Mouse (Mus musculus) liver, embryonic 12.5 days (tissue): ENCODE results near the gene Gpr155. TPM values are rescaled to one million over a fixed set of nuclear protein-coding genes. Genes with fewer than 3 reads are reported as not detected.

Experiments
- ATAC-seq: fragments of 200-750 bp; cut with Nextera tagmentation; 2 replicates; pipeline ENCODE4 v1.8.0; 2017; ENCODE audit warnings: moderate number of reproducible peaks, mild to moderate bottlenecking, moderate library complexity
- H3K27ac ChIP-seq: fragments of 300-500 bp; sonication (generic); 2 replicates; pipeline ENCODE4 v1.5.1; 2016; ENCODE audit warnings: mild to moderate bottlenecking
- H3K27me3 ChIP-seq: fragments of 300-500 bp; sonication (generic); replicated peaks from 2 replicates; pipeline ENCODE4 v1.6.1; 2016; ENCODE audit warnings: mild to moderate bottlenecking, moderate library complexity
- H3K36me3 ChIP-seq: fragments of 300-500 bp; sonication (generic); 2 replicates; pipeline ENCODE4 v1.6.1; 2016; ENCODE audit warnings: mild to moderate bottlenecking, moderate library complexity
- H3K4me1 ChIP-seq: fragments of 300-500 bp; sonication (generic); 2 replicates; pipeline ENCODE4 v1.6.1; 2016
- H3K4me2 ChIP-seq: fragments of 300-500 bp; sonication (generic); 2 replicates; pipeline ENCODE4 v1.6.1; 2016; ENCODE audit warnings: mild to moderate bottlenecking, moderate library complexity
- H3K4me3 ChIP-seq: fragments of 300-500 bp; sonication (generic); 2 replicates; pipeline ENCODE4 v1.5.1; 2016; ENCODE audit warnings: mild to moderate bottlenecking, moderate library complexity
- H3K9ac ChIP-seq: fragments of 300-500 bp; sonication (generic); 2 replicates; pipeline ENCODE4 v1.6.1; 2016; ENCODE audit warnings: mild to moderate bottlenecking, moderate library complexity
- H3K9me3 ChIP-seq: fragments of 300-500 bp; sonication (generic); replicated peaks from 2 replicates; pipeline ENCODE4 v1.6.1; 2016; ENCODE audit warnings: mild to moderate bottlenecking, moderate library complexity
- WGBS: fragments of 180-500 bp; shearing (Covaris S2); methylation state at CpG from one replicate; pipeline ENCODE4 v1.1.7; 2016; ENCODE audit not compliant: insufficient replicate concordance; 5-methylcytosine and 5-hydroxymethylcytosine counted together
- polyA plus RNA-seq: library from polyadenylated mRNA; unstranded; fragments of >200 nt; fragmentation: Nextera tagmentation; extraction: Ambion mirVana; gene quantifications from 2 replicates; pipeline ENCODE4 v1.2.1, GENCODE M21; 2016

Gpr155 gene
- polyA plus RNA-seq, 1 experiment from 2014 or later = 9.2 TPM

DNA sequence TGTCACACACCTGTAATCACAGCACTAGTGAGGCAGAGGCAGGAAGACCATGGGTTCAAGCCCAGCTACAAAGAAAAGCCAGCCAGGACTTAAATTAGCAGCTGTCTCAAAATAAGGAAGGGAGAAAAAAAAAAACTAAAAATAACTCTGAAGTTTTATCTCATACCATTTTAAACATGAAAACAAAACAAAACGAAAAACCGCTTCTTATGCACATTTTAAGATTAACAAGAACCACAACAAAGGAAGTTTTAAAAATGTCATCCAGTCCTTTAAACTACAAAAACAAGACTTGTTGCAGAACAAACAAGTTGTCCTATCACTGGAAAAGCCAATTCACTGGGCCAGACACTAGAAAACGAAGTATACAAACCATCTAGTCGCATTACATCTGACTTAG, 1.2 kb downstream of the Gpr155 start:
- Histone ChIP-seq H3K4me2 (peak overlapping the region; percentile 99), H3K4me1 (peaks cover 28% of the 10 kb centered on the region), H3K9ac (peak overlapping the region; percentile 84), H3K27ac (peak overlapping the region; percentile 86), H3K27me3 (0 out of 2 replicates have a peak, but pooled peaks cover 3% of the 10 kb centered on the region), H3K36me3 (peaks cover 14% of the 10 kb centered on the region), H3K9me3 (no peaks in the 10 kb centered on the region), H3K4me3 (peak overlapping the region; percentile 81)
- WGBS = 69% methylated on average over 4 of the region's 4 CpGs
- no peak for ATAC-seq

DNA sequence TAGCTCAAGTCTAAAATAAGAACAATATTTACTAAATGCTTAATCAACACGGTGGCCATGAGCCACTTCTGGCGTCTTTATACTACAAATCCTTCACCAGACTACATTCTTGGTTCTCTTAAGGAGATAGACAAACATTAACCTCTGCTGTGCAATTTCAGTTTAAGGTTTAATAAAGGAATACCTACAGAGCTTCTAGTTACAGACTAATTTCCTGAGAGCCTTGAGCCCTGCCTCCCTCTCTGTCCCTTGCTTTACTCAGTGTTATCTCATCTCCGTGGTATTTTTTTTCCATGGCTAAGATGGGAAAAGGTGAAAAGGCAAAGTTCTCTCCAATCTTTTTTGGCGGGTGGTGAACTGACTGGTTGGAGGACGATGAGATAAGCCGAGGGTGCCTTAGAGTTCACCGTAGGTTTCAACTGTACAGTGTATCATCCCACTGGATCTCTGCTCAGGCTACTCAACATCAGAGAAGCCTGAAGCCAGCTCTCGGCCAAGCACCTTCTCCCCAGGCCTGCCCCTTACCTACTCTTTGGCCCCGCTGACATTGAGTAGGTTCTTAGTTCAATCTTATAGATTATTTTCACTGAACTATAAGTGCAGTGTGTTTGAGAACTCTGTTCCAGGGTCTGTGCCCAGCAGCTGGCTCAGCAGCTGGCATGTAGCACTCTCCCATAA, 5.9 kb downstream of the Gpr155 start:
- WGBS = 63% methylated on average over 9 of the region's 9 CpGs
- Histone ChIP-seq H3K9me3 (no peaks in the 10 kb centered on the region), H3K27ac (no peak overlapping the region), H3K4me3 (no peak overlapping the region), H3K36me3 (peaks cover 21% of the 10 kb centered on the region), H3K27me3 (no peaks in the 10 kb centered on the region; the same call in 1 of the 2 replicates), H3K4me2 (no peak overlapping the region), H3K9ac (no peak overlapping the region), H3K4me1 (peaks cover 18% of the 10 kb centered on the region)
- no peak for ATAC-seq

DNA sequence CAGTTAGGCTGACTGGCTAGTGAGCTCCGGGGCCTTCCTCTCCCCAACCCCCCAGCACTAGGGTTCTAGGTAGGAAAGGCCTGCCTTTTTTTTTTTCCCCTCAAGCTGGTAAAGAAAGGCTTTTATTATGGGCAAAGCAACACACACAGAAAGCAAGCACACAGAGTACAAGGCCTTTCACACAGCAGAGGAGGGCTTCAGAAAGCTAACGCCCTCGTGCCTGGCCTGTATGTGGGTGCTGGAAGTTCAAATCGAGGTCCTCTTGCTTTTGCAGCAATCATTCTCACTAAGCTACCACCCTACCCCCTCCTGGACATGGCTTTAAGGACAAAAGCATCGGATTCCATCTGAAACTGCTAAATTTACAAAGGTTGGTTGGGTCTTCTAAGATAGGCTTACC, 6.7 kb downstream of the Gpr155 start:
- peaks cover 10% of the 10 kb centered on the region for H3K4me1 ChIP-seq
- H3K9me3 ChIP-seq = no peaks in the 10 kb centered on the region
- no peak for ATAC-seq
- H3K4me3 ChIP-seq = no peak overlapping the region
- peaks cover 21% of the 10 kb centered on the region for H3K36me3 ChIP-seq
- no peak overlapping the region for H3K27ac ChIP-seq
- H3K4me2 ChIP-seq = no peak overlapping the region
- WGBS = 78% methylated on average over 5 of the region's 5 CpGs
- H3K27me3 ChIP-seq = no peaks in the 10 kb centered on the region; the same call in 1 of the 2 replicates
- no peak overlapping the region for H3K9ac ChIP-seq

DNA sequence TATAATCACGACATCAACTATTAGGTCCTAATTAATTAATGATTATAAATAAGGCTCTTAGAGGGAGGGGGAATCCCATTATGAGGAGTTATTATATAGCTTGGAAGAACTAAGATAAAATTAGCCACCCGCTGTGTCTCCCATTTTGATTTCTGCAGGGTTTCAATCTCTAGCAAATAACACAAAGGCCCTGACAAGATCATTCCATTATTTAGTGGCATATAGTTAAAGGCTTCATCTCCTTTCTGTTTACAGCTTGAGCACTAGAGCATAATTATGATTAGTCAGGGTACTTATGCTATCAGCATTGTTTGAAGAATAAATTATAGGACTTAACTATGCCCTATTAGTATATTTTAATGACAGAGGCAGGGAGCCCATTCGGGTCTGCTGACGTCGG, 8.0 kb downstream of the Gpr155 start:
- Histone ChIP-seq H3K4me3 (no peak overlapping the region), H3K27ac (no peak overlapping the region), H3K27me3 (no peaks in the 10 kb centered on the region; the same call in 1 of the 2 replicates), H3K36me3 (peaks cover 21% of the 10 kb centered on the region), H3K9ac (no peak overlapping the region), H3K9me3 (no peaks in the 10 kb centered on the region), H3K4me2 (no peak overlapping the region), H3K4me1 (no peaks in the 10 kb centered on the region)
- WGBS = 87% methylated on average over 5 of the region's 5 CpGs
- no peak for ATAC-seq

DNA sequence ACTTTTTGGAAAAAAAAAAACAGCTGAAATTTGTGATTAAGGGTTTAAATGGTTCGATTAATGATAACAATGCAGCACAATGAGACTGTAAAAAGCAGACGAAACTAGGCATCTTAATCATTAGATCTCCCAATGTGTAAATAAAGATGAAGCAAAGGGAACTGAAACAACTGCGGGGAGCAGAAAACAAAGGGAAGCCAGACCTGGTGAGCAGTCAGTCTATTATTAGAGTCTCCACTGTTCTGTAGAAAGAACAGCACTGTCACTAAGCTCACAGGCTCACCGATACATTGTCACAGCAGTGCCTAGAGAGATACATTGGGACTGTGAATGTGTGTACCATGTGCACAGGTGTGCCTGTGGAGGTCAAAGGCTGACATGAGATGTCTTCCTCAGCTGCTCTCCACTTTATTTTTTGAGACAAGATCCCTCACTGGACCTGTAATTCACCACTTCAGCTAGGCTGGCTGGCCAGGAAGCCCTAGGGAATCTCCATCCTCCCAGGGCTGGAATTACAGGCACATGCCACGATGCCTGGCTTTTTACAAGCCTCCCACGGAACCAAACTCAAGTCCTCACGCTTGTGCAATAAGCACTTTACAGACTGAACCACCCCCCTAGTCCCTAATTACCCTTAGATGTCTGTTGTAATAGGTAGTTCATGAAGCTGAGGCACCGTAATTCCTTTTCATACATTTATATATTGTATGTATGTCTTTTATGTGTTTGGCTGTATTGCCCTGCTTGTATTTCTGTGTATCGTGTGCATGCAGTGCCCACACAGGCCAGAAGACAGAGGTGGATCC, 14.6 kb downstream of the Gpr155 start:
- Histone ChIP-seq H3K9ac (no peak overlapping the region), H3K4me2 (no peak overlapping the region), H3K4me1 (no peaks in the 10 kb centered on the region), H3K27me3 (no peaks in the 10 kb centered on the region; the same call in 1 of the 2 replicates), H3K9me3 (no peaks in the 10 kb centered on the region), H3K4me3 (no peak overlapping the region), H3K36me3 (peaks cover 6% of the 10 kb centered on the region), H3K27ac (no peak overlapping the region)
- WGBS = 73% methylated on average over 9 of the region's 9 CpGs
- no peak for ATAC-seq

DNA sequence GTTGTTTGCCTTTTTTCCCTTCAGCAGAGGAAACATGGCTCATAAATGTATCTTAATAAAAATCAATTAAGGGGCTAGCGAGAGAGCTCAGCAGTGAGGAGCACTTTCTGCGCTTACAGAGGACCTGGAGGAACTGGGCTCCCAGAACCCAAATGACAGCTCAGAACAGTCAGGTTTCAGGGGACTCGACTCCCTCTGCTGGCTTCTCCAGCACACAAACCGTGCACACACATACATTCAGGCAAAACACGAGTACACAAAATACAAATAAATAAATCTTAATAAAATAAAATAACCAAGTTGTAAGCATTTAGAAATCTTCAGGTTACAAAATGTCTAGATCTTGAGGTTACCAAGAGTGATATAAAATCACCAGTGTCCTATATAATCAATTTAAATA, 22.9 kb downstream of the Gpr155 start:
- 73% methylated on average over 5 of the region's 5 CpGs for WGBS
- H3K9me3 ChIP-seq = no peaks in the 10 kb centered on the region
- H3K27ac ChIP-seq = no peak overlapping the region
- H3K36me3 ChIP-seq = peaks cover 13% of the 10 kb centered on the region
- no peak overlapping the region for H3K9ac ChIP-seq
- H3K4me3 ChIP-seq = no peak overlapping the region
- ATAC-seq = no peak
- H3K4me1 ChIP-seq = peaks cover 27% of the 10 kb centered on the region
- H3K27me3 ChIP-seq = no peaks in the 10 kb centered on the region
- no peak overlapping the region for H3K4me2 ChIP-seq

DNA sequence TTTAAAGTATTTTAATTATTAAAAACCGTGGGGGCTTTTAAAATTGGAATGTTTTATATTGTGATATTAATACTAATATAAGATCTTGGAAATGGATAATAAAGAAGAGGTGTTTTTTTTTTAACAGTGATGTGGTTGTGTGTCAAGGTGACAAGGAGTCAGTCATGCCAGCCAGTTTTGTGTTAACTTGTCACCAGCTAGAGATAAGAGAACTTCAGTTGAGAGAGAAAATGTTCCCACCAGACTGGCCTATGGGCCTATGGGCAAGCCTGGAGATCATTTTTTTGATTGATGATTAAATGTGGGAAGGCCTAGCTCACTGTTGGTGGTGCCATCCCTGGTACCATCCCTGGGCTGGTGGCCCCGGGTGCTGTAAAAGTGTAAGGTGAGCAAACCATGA, 25.8 kb downstream of the Gpr155 start:
- 0 out of 2 replicates have a peak overlapping the region, but pooled peaks have one; percentile 3 for H3K4me2 ChIP-seq
- no peak overlapping the region for H3K4me3 ChIP-seq
- H3K27ac ChIP-seq = peak overlapping the region; percentile 95
- H3K9ac ChIP-seq = 0 out of 2 replicates have a peak overlapping the region, but pooled peaks have one; percentile 12
- H3K27me3 ChIP-seq = no peaks in the 10 kb centered on the region
- peaks cover 13% of the 10 kb centered on the region for H3K36me3 ChIP-seq
- peaks cover 32% of the 10 kb centered on the region for H3K4me1 ChIP-seq
- ATAC-seq = no peak
- H3K9me3 ChIP-seq = no peaks in the 10 kb centered on the region
- 71% methylated on average over 2 of the region's 2 CpGs for WGBS

DNA sequence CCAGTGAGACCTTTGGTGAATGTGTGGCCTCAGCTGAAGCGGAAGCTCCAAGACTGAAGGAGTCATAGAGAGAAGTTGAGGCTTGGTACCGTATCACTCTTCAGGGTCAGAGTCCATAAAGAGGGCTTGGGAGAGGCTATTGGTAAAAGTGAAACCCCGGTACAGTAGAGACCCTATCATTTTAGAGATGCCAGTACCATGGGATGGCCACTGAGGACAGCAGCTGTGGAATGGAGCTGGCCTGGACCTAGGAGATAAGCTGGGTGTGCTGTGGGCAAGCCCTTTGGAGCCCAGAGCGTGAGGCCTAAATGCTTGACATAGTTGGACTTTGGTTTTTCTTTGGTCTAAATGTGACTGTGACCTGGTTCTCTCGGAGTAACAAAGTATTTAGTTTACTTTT, 26.4 kb downstream of the Gpr155 start:
- WGBS = 44% methylated on average over 5 of the region's 5 CpGs
- H3K27me3 ChIP-seq = no peaks in the 10 kb centered on the region
- peak overlapping the region; percentile 95 for H3K27ac ChIP-seq
- peaks cover 13% of the 10 kb centered on the region for H3K36me3 ChIP-seq
- H3K9me3 ChIP-seq = no peaks in the 10 kb centered on the region
- H3K4me1 ChIP-seq = peaks cover 32% of the 10 kb centered on the region
- peak; percentile 100 for ATAC-seq
- peak overlapping the region; percentile 63 for H3K9ac ChIP-seq
- H3K4me2 ChIP-seq = peak overlapping the region; percentile 65
- no peak overlapping the region; the same call in 1 of the 2 replicates for H3K4me3 ChIP-seq

DNA sequence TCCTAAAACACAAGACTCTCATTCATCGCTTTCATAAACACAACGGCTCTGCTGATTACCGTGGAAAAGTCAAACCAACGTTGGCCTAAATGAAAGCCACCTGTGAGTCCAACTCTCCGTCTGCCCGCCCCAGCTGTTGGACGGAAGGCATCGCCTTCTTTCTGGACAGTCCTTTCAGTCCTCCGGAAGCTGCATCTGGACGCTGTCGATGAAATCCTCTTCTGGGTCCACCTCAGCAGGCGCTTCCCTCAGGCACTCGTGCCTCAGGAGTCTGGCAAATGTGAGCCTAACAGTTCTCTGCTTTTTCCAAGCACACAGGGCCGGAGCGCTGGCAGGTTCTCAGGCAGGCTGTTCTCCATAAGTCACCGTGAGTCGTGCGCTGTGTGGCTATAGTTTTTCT, 29.4 kb downstream of the Gpr155 start:
- 0 out of 2 replicates have a peak overlapping the region, but pooled peaks have one; percentile 27 for H3K27ac ChIP-seq
- no peak overlapping the region for H3K4me3 ChIP-seq
- no peaks in the 10 kb centered on the region for H3K9me3 ChIP-seq
- 87% methylated on average over 18 of the region's 18 CpGs for WGBS
- H3K4me1 ChIP-seq = peaks cover 33% of the 10 kb centered on the region
- no peak overlapping the region for H3K9ac ChIP-seq
- no peak for ATAC-seq
- no peak overlapping the region for H3K4me2 ChIP-seq
- H3K36me3 ChIP-seq = peaks cover 16% of the 10 kb centered on the region
- H3K27me3 ChIP-seq = no peaks in the 10 kb centered on the region

DNA sequence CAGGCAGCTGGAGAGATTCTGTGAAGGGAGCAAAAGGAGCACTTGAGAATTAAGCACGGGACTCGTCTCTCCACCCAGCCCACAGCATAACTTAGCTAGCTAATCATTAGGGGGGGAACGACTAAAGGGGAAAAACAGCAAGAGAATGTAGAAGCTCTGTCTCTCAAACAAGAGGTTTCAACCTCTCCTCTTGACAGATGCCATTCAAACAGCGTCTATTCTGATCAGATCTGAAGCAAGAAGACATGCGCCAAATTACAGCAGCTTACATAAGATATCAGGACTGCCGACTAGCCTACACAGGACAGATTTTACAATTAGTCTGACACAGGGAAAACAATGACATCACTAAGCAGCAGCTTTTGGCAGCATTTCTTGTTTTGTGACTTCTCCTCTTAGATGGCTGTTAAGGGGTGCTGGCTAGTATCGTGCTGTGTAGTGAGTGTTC, 34.4 kb downstream of the Gpr155 start:
- 68% methylated on average over 7 of the region's 7 CpGs for WGBS
- no peak for ATAC-seq
- 0 out of 2 replicates have a peak overlapping the region, but pooled peaks have one; percentile 2 for H3K27ac ChIP-seq
- peaks cover 22% of the 10 kb centered on the region for H3K4me1 ChIP-seq
- H3K4me2 ChIP-seq = no peak overlapping the region
- no peak overlapping the region for H3K9ac ChIP-seq
- H3K9me3 ChIP-seq = no peaks in the 10 kb centered on the region
- H3K4me3 ChIP-seq = no peak overlapping the region
- peaks cover 21% of the 10 kb centered on the region for H3K36me3 ChIP-seq
- H3K27me3 ChIP-seq = no peaks in the 10 kb centered on the region

DNA sequence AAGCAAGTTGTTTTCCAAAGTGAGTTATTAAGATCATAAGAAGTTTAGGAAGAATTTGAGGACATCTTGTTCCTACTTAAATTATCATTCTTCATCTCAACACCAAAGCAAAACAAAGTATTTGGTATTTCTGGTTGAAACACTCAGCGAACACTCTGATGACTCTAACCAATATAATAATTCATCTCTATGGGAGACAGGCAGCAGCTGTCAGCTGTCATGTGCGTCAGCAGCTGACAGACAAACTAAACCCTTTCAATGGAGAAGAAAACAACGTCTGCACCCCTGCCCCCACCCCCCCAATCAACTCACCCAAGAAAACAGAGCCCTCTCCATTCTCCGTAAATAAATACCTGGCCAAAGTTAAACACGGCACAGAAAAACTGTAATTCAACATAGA, 34.9 kb downstream of the Gpr155 start:
- no peak overlapping the region for H3K9ac ChIP-seq
- no peak overlapping the region for H3K4me2 ChIP-seq
- 67% methylated on average over 5 of the region's 5 CpGs for WGBS
- H3K36me3 ChIP-seq = peaks cover 17% of the 10 kb centered on the region
- no peak overlapping the region for H3K4me3 ChIP-seq
- ATAC-seq = no peak
- no peaks in the 10 kb centered on the region for H3K27me3 ChIP-seq
- no peaks in the 10 kb centered on the region for H3K9me3 ChIP-seq
- H3K27ac ChIP-seq = 0 out of 2 replicates have a peak overlapping the region, but pooled peaks have one; percentile 2
- H3K4me1 ChIP-seq = peaks cover 22% of the 10 kb centered on the region

DNA sequence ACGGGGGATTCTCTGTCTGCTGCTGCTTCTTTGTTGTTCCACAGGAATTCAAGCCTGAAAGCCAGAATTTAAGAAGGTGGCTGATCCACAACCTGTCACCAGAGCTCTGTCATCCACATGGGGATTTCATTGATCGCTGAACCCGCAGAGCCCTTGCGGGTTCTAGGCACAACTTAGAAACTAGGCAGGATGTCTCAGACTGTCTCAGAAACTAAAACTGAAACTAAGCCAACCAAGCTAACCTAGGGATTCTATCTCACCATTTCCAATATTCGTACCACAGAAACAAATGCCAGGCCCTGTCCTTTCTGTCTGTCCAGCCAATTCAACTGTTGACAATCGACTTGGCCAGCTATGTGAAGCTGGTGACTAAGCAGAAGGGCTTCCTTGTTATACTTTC, 38.2 kb downstream of the Gpr155 start:
- Histone ChIP-seq H3K4me1 (peaks cover 22% of the 10 kb centered on the region), H3K27ac (peak overlapping the region; percentile 12; the same call in 1 of the 2 replicates), H3K9me3 (no peaks in the 10 kb centered on the region), H3K27me3 (no peaks in the 10 kb centered on the region), H3K36me3 (peaks cover 12% of the 10 kb centered on the region; the same call in 1 of the 2 replicates), H3K9ac (no peak overlapping the region), H3K4me3 (no peak overlapping the region), H3K4me2 (no peak overlapping the region)
- no peak for ATAC-seq
- WGBS = 88% methylated on average over 6 of the region's 6 CpGs
